Mouse (Mus musculus) T-helper 17 cell (primary cell): ENCODE data around the gene Zfr2.
"Not testable (repeated sequence)": the region's sequence is repeated elsewhere in the genome, so short reads cannot be mapped to it uniquely, and the experiment has no call there.

Experiments
- in situ Hi-C, 2 experiments: fragments of 300-600 bp; cut with MboI, MseI; formaldehyde crosslinking; loops; 1 replicate in 1 of 2; 2 replicates in 1 of 2; pipeline ENCODE4 v1.15.1; 2025; ENCODE audit warnings: high pct_unique_total_duplicates in 2 of 2

The Zfr2 gene

DNA sequence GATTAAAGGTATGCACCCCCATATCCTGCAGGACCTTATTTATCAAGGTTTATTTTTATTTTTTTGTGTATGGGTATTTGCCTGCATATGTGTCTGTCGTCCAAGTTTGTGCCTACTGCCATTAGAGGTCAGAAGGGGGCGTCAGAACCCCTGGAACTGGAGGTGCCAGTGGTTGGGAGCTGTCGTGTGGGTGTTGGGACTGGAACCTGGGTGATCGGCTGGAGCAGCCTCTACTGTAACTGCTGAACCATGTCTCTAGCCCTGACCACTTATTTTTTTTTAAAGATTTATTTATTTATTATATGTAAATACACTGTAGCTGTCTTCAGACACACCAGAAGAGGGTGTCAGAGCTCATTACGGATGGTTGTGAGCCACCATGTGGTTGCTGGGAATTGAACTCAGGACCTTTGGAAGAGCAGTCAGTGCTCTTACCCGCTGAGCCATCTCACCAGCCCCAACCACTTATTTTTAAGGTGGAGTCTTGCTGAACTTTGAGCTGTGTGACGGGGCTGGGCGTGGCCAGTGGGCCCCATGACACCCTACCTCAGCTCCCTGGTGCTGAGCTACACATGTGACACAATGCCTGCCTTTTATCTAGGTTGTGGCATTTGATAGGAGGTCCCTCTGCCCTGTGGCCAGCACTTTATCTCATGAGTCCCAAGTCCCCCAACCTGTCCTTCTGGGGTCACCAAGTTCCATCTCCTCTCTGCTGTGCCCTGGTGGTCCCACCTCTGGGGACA, 29.8 kb upstream of the Zfr2 start:
- in situ Hi-C loops, result no loop called here

- in situ Hi-C loops, result no loop called here
Measured at GRCm38 (mm10) chr10:81204137-81204536, 28.8 kb upstream of the Zfr2 start.

DNA sequence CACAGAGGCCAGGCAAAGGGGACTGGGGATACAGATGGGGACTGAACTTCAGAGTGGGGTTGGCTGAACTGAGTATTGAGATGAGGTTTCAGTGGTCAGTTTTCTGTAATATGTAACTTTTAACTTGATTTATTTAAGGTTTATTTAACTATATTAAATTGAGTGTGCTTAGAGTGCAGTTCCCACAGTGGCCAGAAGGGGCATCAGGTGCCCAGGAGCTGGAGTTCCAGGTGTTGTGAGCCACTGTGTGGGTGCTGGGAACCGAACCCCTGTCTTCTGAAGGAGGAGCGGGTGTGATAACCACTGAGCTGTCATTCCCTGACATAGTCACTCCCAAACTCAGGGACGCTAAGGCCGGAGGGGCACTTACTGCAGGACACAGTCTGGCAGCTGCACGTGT, 22.8 kb upstream of the Zfr2 start:
- in situ Hi-C loops, result no loop called here

GRCm38 (mm10) chr10:81216260-81216659, 16.7 kb upstream of the Zfr2 start:
- in situ Hi-C loops, result no loop called here

- in situ Hi-C loops, result no loop called here
Measured at GRCm38 (mm10) chr10:81216810-81217209, 16.1 kb upstream of the Zfr2 start.

- in situ Hi-C loops, result not testable (repeated sequence)
Measured at GRCm38 (mm10) chr10:81217267-81217666, 15.7 kb upstream of the Zfr2 start.

- in situ Hi-C loops, result no loop called here
Measured at GRCm38 (mm10) chr10:81217964-81218363, 15.0 kb upstream of the Zfr2 start.

DNA sequence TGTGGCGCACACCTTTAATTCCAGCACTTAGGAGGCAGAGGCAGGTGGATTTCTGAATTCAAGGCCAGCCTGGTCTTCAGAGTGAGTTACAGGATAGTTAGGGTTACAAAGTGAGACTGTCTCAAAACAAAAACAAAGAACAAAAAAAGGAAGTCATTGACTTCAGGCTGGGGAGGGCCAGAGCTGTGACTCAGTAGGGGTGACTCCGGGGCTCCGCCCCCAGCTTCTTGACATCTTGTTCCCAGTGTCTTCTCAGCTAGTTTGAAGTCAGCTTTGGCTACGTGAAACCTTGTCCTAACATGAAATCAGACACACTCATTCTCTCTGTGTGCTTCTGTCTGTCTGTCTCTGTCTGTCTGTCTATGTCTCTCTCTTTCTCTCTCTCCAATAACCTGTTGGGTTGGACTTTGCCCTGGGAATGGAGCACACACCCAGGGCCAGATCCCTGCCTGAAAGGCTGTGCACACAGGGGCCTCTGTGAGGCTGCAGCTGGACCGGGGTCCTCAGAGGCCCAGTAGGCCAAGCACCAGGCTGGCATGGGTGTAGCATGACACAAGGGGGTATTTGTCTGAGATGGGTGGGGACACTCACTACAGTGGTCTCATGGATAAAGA, 11.4 kb upstream of the Zfr2 start:
- in situ Hi-C loops, result no loop called here

GRCm38 (mm10) chr10:81223731-81224130, 9.2 kb upstream of the Zfr2 start:
- in situ Hi-C loops, result not testable (repeated sequence)

GRCm38 (mm10) chr10:81229735-81230437, 3.1 kb upstream of the Zfr2 start:
- in situ Hi-C loops, result loop anchor here in 1 of 2 experiments (10.0 kb wide), 1 partner anchor 1545 kb away; no protein-coding TSS in a partner anchor

GRCm38 (mm10) chr10:81230438-81231332, 2.3 kb upstream of the Zfr2 start, which contains the start of gene Atcay:
Atcay (minus strand) TSS chr10:81230833.
- in situ Hi-C loops, result loop anchor here in 1 of 2 experiments (10.0 kb wide), 1 partner anchor 1544 kb away; no protein-coding TSS in a partner anchor

- in situ Hi-C loops, result loop anchor here in 1 of 2 experiments (10.0 kb wide), 1 partner anchor 1543 kb away; no protein-coding TSS in a partner anchor
Measured at GRCm38 (mm10) chr10:81231436-81231835, 1.5 kb upstream of the Zfr2 start.

- in situ Hi-C loops, result loop anchor here in 1 of 2 experiments (10.0 kb wide), 1 partner anchor 1542 kb away; no protein-coding TSS in a partner anchor
Measured at GRCm38 (mm10) chr10:81233226-81233585, 251 bp downstream of the Zfr2 start.

DNA sequence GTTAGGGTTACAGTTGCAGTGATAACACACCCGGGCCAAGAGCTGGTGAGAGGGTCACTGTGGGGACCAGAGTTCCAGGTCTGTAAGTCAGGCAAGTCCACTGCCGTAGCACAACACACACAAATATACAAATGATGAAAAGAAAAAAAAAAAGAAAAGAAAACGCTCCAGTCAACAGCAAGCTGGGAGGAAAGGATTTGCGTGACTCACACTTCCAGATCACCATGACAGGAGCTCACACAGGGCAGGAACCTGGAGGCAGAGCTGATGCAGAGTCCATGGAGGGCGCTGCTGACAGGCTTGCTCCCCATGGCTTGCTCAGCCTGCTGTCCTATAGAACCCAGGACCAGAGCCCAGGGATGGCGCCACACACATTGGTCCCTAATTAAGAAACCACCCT, 1.3 kb downstream of the Zfr2 start:
- in situ Hi-C loops, result loop anchor here in 1 of 2 experiments (10.0 kb wide), 1 partner anchor 1541 kb away; no protein-coding TSS in a partner anchor

- in situ Hi-C loops, result loop anchor here in 1 of 2 experiments (10.0 kb wide), 1 partner anchor 1538 kb away; no protein-coding TSS in a partner anchor
Measured at GRCm38 (mm10) chr10:81236471-81237268, 3.7 kb downstream of the Zfr2 start.

- in situ Hi-C loops, result loop anchor here in 1 of 2 experiments (10.0 kb wide), 1 partner anchor 1536 kb away; no protein-coding TSS in a partner anchor
Measured at GRCm38 (mm10) chr10:81238618-81239017, 5.7 kb downstream of the Zfr2 start.

DNA sequence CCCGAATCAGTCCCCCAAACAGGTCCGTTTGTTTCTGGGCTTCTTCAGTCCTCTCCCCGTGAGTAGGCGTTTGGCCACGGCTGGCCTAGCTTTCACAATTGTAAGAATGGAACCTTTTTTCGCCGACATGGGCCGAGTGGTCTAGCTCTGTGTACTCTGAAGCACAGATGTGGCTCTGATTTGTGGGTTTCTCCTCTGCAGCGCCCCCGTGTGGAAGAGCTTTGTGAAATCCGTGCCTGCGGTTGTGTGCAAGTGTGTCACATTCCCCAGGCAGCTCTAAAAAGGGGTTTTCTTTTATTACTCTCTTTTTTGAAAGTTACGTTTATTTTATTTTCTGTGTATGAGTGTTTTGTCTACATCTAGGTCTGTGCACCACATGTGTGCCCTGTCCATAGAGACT, 7.9 kb downstream of the Zfr2 start:
- in situ Hi-C loops, result no loop called here

- in situ Hi-C loops, result no loop called here
Measured at GRCm38 (mm10) chr10:81242021-81242420, 9.1 kb downstream of the Zfr2 start.

GRCm38 (mm10) chr10:81244146-81244545, 11.2 kb downstream of the Zfr2 start:
- in situ Hi-C loops, result no loop called here

DNA sequence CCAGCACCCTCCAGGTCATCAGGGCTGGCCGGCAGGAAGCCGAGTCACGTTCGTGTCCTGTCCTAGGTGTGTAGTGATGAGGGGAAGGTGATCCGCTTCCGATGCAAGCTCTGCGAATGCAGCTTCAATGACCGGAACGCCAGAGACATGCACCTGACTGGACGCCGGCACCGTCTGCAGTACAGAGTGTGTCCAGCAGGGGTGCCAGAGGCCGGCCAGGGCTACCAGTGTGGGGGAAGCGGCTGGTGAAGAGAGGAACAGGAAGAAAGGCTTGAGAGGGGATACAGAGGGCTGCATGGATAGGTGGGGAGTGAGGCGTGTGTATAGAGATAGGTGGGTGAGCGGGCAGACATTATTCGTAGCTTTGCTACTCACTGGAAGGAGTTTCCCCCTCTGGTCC, 11.6 kb downstream of the Zfr2 start:
- in situ Hi-C loops, result no loop called here
